Mouse (Mus musculus) erythroblast, embryonic 14.5 days (primary cell): Measurements from ENCODE around the gene Smad3.

ENCODE experiments used
- GATA1 ChIP-seq: IDR thresholded peaks from 2 replicates; pipeline ENCODE4 v1.6.1; 2012; ENCODE audit warnings: low read length, inconsistent platforms, mixed read lengths
- TAL1 ChIP-seq: IDR thresholded peaks from 3 replicates; pipeline ENCODE4 v1.6.1; 2012; ENCODE audit warnings: low read length, inconsistent platforms, mixed read lengths

DNA sequence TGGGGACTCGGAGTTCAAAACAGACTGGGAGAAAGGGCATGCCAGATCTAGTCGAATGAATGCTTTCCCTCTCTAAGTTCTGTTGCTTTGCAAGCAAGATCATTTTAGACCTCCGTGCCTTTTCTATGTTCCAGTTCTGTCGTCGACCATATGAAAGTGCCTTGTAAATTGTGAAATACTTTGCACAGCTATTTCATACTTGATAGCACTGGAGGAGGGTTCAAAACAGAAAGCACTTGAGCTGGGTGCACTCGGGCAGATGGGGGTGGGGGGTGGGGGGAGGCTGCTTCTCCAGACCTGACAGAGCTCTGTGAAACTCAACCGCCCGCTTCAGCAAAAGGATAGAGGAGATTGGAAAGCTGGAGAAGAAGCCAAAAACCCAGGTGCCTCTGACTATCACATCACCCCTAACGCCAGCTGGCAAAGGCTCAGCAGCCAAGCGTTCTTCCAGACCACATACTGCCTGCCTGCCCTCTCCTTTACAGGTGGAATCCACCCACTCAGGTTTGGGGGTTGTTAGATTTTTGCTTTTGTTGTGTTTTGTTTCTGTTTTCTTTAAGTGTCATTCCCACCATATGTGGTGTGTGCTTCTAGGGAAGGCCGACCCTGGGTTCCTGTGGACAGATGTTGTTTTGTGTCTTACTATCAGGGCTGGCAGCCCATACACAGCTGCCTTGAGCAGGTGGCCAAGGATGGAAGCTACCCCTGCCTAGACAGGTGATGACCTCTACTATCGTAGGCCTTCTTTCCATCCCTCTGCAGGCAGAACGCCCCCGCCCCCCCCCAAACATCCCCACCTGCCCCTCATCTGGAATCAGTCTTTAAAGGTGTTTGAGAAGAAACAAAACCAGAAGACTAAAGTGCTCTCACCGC, 1.9 kb downstream of the Smad3 start:
- TF ChIP-seq GATA1 (no peak), TAL1 (no peak)
